Mouse (Mus musculus) liver, embryonic 14.5 days (tissue): ENCODE results near the gene Gm21985.

ENCODE experiments used
- CTCF ChIP-seq: IDR thresholded peaks from 2 replicates; pipeline ENCODE4 v1.5.1; 2016; ENCODE audit warnings: antibody characterized with exemption, low read depth, control low read depth
- EP300 ChIP-seq: IDR thresholded peaks from 2 replicates; pipeline ENCODE4 v1.6.1; 2016; ENCODE audit warnings: antibody characterized with exemption, low read depth

GRCm38 (mm10) chr2:112348246-112348645 is 82.1 kb downstream of the Gm21985 start:
- TF ChIP-seq CTCF (no peak), EP300 (no peak)
